Mouse (Mus musculus) frontal cortex, postnatal 36 days (tissue): Measurements from ENCODE around the gene Mroh2a.

Source experiments
- DNase-seq, 2 experiments: peaks; one replicate each; pipeline ENCODE4 v3.0.0; 2022; ENCODE audit warnings: low spot score in 2 of 2

Mroh2a gene

GRCm38 (mm10) chr1:88258881-88259642 lies 32.3 kb downstream of the Mroh2a start:
- no peak for DNase-seq

GRCm38 (mm10) chr1:88259643-88260024 lies 32.8 kb downstream of the Mroh2a start:
- DNase-seq = no peak

DNA sequence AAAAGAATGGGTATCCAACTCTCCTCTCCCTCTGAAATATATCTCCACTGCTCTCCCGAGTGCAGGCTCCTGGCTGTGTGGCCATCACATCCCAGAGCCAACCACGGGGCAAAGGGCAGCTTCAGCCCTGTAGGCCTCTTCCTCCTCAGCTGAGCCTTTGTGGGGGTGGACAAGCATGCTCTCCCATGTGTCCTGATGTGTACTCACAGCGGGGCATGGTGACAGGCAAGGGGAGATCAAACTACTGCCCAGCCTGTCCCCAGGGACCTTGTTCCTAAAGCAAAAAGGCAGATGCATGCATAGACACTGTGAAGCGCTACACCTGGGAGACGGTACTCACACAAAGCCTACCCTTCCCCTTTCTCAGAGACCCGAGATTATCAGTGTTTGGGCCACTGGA lies 33.3 kb downstream of the Mroh2a start:
- no peak for DNase-seq

GRCm38 (mm10) chr1:88260604-88261377 lies 34.0 kb downstream of the Mroh2a start:
- DNase-seq = no peak

- no peak for DNase-seq
Observed at GRCm38 (mm10) chr1:88261706-88262105, 34.9 kb downstream of the Mroh2a start.

- DNase-seq = no peak
Observed at GRCm38 (mm10) chr1:88262255-88262654, 35.5 kb downstream of the Mroh2a start.

DNA sequence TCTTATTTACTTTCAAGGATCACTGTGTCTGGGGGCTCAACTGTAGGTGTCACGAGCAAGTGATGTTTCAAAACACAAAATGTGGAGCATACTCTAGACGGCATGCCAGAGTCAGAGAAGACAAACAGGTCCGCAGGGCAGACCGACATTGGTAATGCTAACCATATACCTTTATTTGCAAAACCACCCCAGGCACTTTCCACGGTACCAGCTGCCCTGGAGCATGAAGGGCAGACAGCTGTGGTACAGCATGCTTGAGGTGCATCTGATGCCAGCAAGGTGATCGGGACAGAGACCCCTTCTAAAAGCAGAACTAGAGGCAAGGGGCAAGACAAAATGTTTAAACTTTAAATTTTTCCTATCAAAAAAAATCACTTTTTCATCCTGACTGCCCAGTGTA lies 36.2 kb downstream of the Mroh2a start:
- DNase-seq = no peak

DNA sequence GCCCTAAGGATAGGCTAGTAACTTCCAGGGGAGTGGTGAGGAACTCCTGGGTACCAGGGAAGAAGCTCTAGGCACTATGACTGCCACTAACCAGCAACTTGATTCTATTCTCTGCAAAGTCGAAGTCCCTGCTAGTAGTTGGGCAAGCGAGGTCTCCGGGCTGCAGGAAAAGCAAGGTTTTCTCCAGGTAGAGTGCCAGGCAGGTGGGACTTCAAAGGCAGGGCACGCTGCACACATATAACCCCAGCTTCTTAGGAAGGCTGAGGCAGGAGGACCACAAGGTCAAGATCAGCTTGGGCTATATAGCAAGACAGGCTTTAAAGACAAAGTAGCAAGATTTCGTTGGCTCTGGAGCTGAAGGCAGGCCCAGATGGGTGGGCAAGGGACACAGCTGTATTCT lies 37.0 kb downstream of the Mroh2a start:
- no peak for DNase-seq

DNA sequence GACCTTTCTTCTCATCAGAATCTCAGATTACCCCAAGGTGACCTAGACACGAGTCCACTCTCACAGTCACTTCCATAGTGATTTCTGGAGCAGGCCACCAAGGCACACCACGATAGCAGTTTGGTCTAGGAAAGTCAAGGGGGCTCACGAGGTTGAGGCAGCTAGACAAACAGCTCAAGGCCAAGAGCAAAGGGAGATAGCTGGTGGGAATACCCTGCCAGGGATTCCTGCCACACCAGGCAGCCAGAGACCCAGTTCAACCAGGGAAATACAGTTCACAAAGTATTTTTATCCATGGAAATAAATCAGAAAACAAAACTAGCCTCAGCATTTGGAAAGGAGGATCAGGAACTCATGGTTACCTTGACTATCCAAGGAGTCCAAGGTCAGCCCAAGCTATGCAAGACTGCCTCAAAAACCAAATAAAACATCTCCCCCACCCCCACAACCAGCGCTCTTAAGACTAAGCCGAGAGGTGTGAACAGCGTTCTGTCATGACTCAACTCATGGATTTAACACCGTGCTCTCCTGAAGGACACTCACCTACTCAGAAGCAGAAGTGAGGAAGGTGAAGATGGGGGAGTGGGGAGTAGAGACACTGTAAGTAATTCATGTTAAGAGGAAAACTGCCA lies 37.6 kb downstream of the Mroh2a start:
- DNase-seq = no peak

GRCm38 (mm10) chr1:88264869-88265240 lies 38.1 kb downstream of the Mroh2a start:
- no peak for DNase-seq

DNA sequence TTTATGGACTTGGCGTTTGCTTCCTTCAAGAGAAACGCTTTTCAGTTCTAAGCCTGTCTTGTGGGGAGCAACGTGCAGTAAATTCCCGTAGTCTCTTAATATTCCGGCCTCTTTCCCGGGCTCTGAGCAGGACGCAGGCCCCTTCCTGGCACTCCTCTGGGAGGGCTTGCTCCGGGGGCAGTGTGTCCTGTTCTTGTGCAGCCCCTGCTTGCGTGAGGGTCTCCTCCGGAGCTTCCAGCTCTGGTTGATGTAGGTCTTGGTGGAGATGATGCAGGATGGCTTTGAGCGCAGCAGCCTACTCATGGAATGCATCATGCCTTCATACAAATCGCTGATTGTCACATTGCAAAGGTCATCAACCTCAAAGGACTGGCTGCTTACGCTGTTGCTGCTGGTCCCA lies 39.3 kb downstream of the Mroh2a start:
- DNase-seq = no peak

GRCm38 (mm10) chr1:88267489-88267888 lies 40.7 kb downstream of the Mroh2a start:
- DNase-seq = no peak

DNA sequence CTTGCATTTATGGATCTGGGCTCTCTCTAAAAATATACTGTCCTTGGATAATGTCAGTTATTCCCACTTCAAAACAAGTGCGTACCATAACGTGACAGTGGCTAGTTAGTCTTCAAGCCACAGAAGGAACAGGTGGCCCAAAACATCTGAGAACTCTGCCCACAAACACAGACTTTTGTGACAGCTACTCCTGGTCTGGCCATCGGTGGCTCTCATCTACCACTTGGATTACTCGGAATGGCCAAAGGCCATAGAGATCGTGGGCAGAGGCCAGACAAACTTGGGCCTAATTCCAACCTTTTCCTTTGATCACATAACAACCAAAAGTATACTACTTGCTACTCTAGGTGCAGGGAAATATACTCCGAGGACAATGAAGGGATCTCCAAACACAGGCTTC lies 41.3 kb downstream of the Mroh2a start:
- DNase-seq = no peak

- DNase-seq = no peak
Observed at GRCm38 (mm10) chr1:88269539-88270309, 42.9 kb downstream of the Mroh2a start.

GRCm38 (mm10) chr1:88272851-88273250 lies 46.1 kb downstream of the Mroh2a start:
- DNase-seq = no peak

DNA sequence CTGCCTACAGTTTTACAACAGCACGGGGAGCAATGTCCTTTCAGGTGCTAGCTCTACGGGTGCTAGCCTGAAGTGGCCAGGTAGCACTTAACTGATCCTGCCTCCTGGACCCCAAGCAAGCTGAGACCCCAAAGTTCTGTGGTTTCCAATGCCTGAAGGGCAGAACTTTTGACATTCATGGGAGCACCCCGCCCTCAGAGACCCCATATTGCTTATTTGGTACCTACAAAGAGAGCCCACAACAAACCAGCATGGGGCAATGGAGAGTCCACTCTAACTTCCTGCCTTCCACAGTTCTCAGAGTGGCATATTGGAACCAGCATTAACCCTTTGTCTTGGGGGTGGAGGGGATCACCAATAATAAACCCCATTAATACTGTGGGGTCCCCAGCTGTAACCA lies 46.5 kb downstream of the Mroh2a start:
- no peak for DNase-seq

DNA sequence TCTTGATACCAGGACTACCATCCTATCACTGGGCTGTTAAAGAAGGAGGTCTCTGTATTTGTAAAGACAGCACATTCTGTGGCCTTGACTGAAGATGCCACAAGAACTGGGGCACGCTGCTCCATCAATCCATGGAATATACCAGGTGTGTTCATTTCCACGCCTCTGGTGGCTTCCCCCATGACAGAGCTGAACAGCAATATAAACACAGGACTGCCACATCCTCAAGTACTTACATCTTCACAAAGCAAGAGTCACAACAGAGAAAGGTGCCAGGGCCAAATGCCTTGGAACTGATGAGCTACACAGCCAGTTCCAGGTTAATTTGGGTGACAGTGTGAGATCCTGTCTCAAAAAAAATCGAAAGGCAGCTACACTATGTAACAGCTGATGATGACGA lies 47.0 kb downstream of the Mroh2a start:
- no peak for DNase-seq

DNA sequence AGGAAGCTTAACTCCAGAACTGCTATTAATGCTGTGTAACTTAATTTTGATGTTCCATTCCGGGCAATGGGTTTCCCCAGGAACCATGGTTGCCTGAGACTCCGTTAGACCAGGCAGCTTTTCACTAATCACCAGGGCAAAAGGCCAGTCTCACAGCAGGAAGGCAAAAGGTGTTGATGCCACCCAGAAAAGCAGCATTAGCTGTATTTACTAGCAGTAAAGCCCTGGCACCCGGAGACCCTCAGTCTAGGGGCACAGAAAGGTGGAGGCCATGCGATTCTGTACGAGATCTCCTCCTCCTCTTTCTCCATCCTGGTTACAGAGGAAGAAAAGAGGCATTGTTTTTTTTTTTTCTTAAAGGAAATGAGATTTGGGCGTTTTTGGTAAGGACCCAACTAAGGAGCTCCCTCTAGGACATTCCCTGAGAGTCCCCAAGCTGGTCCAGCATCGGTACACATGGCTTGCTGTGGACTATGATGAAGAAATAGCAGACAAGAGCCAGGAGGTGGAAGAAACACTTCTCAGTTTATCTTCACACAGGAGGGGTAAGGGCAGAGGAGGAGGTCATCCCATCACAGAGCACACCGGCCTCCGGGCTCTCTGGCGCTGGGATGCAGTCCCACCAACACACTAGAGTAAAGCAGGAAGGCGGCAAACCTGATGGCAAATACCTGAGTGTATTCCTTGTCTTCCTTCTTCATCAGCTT lies 47.7 kb downstream of the Mroh2a start:
- DNase-seq = no peak

DNA sequence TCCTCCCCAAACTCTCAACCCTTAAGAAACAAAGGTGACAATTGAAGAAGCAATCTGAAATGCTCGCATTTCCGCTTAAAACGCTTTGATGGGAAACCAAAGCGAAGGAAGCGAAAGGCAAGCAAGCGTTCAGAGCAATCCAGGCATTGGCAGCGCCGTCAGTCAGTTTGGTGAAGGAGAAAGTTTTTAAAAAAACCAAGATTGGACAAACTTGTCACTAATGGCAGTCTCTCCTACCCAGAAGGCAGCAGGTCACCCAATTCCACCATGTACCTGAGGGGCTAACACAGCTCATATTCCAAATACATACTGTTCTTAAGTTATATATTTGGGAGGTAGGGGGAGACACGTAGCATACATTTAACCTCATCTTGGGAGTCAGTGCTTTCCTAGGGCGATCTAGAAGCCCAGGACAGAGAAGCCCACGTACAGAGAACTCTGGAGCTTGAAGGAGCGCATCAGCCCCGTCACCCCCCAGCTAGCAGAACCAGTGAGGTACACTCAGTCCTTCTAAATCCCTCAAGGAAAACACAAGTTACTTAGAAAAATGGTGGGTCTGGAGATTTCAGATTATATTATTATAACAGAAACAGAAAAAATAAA lies 48.4 kb downstream of the Mroh2a start:
- peak in 1 of 2 experiments; percentile 0 for DNase-seq

DNA sequence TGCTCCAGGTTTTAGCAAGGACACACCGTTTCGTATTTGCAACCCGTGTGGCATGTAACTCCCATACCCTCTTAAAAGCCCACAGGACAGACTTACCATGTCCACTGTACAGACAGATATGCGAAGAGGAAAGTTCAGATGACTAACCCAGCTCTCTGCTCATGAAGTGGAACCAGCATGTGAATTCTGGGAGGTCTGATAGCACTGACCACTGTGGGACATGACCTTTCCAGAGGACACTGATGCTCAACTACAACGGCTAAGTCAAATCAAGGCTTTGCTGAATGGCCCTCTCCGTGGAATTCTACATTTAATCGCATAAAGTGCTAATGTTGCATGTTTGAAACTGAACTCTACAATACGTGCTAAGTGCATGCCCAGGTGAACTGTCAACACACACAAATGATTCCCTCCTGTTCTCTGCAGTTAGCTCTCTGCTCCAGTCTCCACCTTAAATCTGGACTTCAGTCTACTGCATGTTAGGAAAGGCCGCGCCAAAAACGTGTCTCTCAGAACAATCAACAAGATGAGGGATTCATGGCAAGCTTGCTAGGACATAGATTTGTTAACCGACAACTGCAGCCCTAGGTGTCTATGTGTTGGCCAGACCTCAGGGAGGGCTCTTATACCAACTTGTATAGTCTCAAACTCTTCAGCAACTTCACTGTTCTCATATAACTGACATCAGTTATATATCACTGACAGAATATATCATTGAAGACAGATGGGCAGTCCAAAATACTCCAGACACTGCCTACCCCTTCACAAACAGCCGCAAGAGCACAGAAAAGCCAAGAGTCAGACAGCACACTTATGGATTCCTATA lies 49.1 kb downstream of the Mroh2a start:
- peak in 1 of 2 experiments; percentile 2 for DNase-seq
